Mouse (Mus musculus) left cerebral cortex, adult 11 months (tissue): ENCODE results near the gene Ndufc1.
"Not testable (repeated sequence)": the region's sequence is repeated elsewhere in the genome, so short reads cannot be mapped to it uniquely, and the experiment has no call there.

ENCODE experiments used
- DNase-seq: peaks from one replicate; pipeline ENCODE4 v3.0.0; 2022; ENCODE audit warnings: low spot score

Ndufc1 gene

DNA sequence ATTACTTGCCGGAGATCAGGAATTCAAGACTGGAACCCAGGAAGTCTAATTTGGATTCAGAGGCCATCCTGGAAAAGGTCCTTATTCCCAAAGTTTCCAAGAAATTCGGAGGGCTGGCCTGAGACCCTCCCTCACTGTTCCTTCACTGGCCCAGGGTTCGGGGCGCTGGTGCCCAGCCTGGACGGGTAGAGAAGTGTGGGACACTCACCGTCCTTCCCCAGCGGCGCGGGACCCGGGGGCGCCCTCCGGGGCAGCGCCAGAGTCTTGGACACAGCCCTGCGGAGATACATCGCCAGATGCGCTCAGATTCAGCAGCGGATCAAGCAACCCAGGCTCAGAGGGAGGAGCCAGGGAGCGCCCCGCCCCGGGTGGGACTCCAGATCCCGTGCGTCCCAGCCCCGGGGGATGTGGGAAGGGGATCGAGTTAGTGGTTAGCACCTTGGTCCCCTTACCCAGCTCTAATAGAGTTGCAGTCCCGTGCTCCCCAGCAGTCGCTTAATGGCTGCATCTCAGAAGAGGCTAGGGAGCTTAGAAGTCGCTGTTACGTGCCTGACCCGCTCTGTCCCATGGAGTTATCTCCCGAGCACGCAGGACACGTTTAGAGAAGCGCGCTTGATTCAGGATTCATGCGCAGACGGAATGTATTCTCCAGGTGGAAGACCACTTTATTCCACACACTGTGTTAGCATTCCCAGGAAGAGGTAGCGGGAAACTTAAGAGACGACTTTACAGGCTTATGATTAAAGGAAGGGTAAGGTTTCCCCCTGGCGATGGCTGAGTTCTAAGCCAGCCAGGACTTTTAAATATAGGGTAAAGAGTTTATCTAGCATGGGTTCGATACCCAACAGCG, 12.3 kb downstream of the Ndufc1 start, which contains the start of gene Mgarp:
TSS of gene Mgarp (minus strand) at position 520 of the 850 bp plus-strand sequence.
- no peak for DNase-seq

DNA sequence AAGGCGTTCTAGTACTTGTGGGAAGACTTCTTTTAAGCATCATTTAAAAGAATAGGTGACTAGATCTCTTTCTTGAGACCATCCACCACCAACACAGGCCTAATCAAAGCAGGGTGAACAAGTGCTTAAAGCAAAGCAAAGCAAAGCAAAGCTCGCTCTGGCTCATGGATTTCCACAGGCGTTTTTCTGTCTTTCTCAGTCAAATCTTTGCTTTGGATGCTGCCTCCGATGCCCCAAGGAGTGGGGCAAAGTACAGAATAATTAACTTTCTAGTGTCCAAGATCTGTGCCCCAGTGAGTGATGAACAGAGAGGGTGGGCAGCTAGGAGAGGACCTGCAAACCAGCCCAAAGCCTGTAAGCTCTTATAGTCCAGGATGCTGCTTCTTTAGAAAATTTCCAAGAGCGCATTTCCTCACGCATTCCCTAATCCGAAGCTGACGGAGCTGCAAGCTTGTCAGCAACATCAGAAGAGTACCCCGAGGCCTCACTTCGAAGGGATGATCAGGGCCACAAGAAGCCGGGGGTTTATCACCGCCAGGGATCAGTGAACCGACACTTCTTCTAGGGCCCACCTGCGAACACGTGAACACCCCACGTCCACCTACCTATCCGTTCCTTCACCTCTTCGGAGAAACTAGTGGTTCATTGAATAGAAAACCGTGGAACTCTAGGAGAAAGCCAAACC, 13.2 kb downstream of the Ndufc1 start:
- no peak for DNase-seq

DNA sequence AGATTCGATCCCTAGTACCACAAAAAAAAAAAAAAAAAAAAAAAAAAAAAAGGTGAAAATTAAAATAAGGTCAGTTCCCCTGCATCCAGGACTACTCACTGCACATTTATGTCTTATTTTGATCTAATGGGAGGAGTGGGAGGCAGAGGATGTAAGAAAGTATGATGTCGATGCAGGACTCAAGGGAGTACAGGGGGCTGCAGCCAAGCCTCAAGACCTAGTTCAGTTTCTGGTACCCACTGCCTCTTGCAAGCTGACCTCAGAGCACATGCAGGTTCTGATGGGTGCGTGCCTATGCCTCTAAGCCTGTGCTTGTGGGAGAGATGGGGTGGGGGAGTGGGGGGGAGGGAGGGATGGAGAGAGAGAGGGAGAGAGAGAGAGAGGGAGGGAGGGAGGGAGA, 13.9 kb downstream of the Ndufc1 start:
- no peak for DNase-seq

DNA sequence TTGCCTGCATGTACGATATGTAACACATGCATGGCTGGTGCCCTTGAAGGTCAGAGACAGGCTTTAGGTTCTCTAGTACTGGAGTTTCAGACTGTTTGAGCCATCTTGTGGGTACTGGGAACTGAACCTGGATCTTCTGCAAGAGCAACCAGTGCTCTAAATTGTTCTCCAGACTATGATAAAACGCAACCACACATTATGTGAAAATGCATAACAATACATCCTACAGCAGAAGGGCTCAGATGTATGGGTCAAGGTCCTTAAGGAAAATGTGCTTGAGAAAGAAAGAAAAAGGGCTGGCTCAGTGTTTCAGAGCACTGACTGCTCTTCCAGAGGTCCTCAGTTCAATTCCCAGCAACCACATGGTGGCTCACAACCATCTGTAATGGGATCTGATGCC, 15.1 kb downstream of the Ndufc1 start:
- no peak for DNase-seq

DNA sequence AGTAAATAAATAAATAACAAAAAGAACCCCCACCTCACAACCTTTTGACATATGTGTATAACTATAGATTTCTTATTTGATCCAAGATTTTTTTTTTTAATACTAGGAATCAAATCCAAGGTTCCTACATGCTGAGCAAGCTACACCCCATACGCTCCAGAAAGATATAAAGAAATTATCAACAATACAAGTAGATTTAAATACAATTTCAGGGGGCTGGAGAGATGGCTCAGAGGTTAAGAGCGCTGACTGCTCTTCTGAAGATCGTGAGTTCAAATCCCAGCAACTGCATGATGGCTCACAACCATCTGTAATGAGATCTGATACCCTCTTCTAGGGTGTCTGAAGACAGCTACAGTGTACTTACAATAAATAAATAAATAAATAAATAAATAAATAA, 15.8 kb downstream of the Ndufc1 start:
- not testable (repeated sequence) for DNase-seq

DNA sequence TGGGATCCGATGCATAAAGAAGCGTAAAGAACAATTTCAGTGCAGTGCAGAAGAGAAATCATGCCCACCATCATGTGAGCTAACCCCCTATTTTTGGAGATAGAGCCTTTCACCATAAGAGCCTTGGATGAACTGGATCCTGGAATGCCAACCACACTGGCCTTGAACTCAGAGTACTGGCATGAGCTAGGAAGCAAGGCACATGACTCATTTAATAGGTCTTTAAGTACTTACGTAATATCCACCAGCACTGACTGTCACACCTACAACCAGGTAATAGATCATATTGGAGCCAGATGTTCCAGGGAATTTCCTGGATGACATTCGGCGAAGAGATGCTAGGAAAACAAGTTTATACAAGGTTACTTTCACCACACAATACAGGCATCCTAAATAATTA, 17.2 kb downstream of the Ndufc1 start:
- DNase-seq: no peak

DNA sequence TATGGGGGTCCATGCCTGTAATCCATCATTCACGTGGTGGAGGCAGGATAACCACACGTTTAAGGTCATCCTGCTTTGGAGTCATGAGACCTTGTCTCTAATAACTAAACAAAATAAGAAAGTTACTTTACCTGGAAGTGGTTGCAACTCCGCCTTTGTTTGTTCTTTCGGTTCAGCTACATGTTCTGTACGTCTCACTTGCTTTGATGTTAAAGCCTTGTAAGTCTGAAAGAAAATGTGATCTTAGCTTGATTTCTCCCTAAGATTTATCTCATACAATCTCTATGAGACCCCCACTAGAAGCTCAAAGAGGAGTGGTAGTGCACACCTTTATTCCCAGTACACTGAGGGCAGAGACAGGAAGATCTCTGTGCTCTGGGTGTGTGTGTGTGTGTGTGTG, 17.7 kb downstream of the Ndufc1 start:
- DNase-seq: no peak

DNA sequence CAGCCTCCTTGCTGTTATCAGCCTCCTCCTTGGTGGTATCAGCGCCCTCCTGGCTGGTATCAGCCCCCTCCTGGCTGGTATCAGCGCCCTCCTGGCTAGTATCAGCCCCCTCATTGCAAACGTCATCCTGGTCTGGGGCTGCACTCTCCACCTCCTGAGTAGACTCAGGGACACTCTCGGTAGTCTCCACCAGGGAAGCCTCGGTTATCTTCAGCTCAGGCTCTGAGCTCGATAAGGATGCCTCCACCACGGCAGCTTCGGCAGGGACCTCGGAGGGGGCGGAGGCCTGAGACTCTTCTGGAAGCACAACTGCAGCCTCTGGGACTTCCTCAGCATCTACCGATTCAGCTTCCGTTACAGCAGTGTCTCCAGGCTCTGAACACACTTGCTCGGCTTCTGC, 19.9 kb downstream of the Ndufc1 start:
- no peak for DNase-seq

DNA sequence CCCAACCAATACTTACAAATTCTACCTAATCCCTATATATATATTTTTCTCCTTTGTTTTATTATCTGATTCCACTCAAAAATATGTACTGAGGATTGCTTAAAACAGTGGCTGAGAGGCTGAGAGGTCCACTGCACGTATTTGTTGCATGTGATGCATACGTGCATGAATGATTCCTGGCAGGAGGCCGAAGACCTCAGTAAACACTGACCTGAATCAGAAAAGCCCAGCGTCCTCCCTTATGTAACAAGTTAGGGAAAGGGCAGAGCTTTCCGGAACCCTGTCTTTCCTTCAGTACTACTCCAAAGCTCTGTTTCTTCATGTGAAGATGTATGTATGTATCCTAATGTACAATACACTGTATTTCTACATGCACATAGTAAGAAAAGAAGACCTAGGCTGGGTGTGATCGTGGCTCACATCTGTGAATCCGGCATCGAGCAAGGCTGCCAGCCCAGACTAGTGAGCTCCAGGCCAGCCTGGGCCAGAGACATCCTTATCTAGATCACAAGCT, 20.9 kb downstream of the Ndufc1 start:
- no peak for DNase-seq

DNA sequence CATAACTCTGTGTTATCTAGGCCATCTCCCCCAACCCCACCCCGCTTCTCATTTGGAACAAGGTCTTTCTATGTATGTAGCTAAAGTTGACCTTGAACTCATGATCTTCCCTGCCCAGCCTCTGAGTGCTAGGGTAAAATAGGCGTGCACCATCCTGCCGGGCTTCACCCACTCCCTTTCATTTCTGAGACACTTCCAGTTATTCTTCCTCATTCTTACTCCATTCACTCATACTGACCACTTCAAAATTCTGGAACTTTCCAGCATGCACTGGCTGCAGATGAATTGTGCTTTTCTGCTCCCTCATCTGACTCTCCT, 21.7 kb downstream of the Ndufc1 start:
- no peak for DNase-seq

DNA sequence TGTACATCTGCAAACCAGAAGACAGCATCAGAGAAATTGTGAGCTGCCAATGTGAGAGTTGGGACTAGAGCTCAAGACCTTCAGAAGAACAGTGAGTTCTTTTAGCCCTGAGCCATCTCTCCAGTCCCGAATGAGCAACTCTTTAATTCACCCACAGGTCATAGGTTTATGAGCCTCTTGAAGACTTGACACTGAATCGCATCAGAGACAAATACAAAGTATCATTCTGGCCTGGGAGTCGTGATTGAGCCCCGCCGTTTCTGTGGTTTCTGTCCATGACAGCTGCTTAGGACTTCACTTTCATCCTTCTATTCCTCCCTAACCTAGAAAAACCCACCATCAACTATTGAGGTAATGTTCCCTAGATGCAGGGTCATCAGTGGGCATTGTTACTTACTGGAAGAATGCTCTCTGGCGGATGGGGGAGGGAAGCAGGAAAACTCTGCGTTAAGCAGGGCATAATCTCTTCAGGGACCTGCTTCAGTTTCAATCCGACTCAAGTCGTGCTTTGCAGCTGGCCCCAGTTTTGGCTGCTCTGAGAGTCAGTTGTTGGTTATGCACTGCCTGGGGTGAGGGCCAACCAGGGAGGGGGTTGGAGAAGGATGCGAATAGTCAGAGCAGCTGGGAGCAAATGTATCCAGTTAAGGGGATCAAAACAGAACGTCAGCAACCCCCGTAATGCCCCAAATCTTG, 22.2 kb downstream of the Ndufc1 start:
- DNase-seq: no peak

DNA sequence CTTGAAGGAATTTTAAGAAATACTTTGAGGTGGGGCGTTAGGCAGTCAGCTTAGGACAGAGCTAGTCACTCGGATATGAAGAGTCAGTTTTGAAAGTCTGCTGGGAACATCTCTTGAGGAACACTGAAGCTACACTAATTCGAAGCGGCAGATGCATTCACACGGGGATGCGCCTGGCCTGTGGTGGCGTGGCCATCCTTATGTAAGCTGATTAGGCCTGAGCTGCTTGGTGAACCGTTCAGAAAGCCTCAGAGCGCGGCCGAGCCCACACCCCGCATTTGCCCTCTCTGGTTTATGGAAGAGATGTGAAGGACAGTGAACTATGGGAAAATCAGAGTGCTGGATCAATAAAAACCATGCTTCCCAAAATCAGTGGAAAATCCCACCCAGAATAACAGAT, 25.4 kb downstream of the Ndufc1 start:
- DNase-seq: no peak

DNA sequence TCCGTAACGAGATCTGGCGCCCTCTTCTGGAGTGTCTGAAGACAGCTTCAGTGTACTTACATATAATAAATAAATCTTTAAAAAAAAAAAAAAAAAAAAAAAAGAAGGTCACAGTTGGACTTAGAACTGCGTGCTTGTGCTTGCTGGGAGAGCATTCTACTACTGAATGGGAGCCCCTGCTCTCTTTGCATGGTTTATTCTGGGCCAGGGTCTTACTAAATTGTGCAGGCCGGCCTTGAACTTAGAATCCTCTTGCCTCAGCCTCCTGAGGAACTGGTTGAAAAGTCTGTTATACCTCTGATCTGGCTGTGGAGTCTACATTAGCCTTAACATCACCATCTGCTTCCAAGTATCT, 28.2 kb downstream of the Ndufc1 start:
- DNase-seq: no peak

DNA sequence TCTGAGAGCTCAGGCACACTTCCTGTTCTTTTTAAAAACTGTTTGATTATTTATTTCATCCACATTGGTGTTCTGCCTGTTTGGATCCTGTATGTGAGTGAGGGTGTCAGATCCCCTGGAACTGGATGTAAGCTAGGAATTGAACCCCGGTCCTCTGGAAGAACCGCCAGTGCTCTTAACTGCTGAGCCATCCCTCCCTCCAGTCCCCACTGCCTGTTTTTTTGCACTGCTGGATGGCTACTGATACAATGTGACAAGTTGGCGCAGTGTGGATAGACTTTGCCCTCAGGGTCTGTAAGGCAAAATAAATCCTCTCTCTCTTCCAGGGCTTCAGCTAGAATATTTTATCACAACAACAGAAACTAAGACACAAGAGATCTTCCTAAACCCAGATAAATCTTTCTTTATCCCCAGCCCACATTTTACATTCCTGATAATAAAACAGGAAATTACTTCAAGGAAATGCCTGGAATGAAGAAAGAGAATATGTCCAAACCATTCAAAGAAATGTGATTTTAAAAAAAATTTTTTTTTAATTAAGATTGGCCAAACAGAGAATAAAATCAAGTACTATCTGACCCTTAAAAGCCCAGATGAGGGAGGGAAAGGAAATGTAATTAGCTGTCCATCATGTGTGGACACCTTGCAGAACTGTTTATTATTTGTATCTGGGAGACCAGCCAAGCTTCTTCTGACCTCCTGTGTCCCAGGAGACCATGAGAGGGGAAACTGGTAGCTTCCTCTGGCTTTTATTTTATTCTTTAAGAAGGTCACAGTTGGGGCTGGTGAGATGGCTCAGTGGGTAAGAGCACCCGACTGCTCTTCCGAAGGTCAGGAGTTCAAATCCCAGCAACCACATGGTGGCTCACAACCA, 28.8 kb downstream of the Ndufc1 start:
- DNase-seq: no peak

DNA sequence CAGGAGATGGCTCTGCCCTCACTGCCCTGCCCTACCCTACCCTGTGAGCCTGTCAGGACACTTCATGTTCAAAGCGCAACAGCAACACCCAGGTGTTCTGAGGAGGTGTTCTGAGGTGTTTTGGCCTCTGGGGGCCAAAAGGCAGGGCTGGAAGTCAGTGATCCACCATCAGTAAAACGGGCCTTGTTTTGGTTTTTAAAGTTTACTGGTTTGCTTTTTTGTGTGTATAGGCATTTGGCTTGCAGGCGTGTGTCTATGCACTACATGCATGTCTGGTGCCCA, 30.2 kb downstream of the Ndufc1 start:
- no peak for DNase-seq

DNA sequence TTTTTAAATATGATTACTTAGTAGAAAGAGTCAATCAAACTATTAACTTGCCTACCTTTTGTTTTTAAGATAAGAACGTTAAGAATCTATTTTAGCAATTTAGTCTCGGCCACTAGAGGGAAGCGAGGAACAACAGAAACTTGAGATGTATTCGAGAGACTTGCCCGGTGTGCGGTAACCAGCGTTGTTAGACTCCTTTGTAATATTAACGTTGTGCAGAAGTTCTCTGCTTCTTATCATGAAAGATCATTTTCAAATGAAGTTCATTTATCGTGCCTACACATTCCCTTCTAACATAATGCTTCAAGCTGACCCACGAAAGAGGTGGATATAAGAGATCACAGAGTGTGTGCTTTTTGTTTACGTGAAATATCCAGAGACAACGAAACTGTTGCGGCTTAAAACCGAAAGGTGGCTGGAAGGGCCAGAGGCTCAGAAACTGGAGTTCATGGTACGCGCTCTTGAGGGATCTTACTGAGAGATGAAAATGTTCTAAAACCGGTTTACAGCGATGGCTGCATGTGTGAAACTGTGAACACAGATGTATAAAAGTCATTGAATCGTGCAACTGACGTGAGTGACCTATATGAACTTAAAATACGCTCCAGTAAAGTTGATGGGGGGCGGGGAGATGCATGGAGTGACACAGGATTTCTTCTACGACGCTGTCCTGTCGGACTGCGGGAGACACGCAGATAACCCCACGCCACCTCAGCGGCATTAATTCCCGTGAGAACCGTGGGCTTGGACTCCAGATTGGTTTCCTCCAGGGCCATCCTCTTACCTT, 30.7 kb downstream of the Ndufc1 start:
- no peak for DNase-seq

DNA sequence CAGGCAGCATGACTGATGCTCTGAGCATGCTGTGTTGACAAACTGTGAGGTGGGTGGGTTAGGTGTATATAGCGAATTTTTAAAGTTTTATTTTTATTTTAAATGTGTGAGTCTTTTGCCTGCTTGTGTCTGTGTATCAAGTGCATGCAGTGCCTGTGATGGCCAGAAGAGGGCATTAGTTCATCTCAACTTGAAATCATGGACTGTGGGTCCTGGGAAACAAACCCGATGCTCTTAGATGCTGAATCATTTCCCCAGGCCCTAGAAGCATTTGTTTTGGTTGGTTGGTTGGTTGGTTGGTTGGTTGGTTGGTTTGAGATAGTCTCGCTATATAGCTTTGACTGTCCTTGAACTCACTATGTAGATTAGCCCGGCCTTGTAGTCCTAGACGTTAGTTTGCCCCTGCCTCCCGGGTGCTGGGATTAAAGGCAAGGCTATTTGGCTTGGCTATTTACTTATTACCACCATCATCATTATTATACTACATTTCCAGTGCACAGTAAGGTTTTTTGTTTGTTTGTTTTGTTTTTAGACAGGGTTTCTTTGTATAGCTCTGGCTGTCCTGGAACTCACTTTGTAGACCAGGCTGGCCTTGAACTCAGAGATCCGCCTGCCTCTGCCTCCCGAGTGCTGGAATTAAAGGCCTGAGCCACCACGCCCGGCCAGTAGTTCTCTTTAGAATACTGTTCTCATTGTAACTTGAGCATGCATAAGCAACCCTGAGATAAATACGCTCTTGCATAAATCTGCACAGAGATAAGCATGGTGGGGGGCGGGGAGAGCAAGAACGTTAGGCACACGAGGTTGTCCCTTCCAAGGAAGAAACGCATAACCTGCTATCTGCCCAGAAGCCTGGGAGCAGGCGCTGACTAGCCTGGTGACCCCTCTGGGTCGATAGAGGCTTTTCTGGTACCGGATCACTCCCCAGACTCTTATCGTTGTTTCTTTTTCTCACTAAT, 33.2 kb downstream of the Ndufc1 start:
- DNase-seq: no peak

DNA sequence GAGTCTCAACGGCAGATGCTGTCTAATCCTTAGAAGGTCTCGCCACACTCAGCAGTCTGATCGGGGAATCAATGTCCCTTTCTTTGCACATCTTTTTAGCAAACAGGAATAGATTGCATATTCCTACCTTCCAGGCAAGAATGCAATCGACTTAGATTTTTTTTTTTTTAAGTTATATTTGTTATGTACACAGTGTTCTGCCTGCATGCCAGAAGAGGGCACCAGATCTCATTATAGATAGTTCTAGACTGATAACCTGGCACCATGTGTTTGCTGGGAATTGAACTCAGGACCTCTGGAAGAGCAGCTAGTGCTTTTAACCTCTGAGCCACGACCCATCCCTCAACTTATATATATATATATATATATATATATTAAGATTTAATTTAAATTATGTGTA, 35.2 kb downstream of the Ndufc1 start:
- DNase-seq: no peak

DNA sequence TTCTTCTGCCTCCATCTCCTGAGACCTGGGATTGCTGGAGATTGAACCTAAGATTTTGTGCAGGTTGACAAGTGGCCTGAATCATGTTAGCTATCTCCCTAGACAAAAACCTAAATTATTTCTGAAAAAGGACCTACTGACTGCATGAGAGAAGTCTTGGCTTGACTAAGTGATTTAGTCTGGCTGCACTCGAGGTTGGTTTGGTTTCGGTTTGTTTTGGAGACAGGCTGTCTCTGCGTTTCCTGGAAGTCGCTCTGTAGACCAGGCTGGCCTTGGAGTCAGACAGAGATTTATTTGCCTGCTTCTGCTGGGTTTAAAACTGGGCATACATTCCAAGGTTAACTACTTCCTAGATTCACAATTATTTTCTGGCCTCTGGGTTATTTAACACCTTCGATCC, 35.9 kb downstream of the Ndufc1 start:
- no peak for DNase-seq

DNA sequence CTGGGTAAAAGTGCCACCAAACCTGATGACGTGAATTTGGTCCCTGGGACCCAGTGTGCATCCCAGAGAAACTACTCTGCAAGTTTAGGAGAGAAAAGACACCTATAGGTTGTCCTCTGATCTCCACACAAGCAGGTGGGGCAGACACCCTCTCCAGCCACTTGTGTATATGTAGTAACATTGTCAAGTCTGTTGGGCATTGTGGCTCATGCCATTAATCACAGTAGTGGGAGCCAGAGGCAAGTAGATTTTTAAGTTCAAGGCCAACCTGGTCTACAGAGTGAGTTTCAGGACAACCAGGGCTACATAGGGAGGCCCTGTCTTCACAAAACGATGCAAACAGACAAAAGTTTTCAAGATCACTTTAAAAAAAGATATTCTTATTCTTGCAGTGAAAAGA, 37.0 kb downstream of the Ndufc1 start:
- DNase-seq: no peak
